Mouse (Mus musculus): ENCODE results near the gene Cyp1b1. TPM values are rescaled to one million over a fixed set of nuclear protein-coding genes. Genes with fewer than 3 reads are reported as not detected.

Cyp1b1 gene
- 0.41 and 0.68 TPM in 2 replicates for polyA plus RNA-seq (2012; rRNA removed)

DNA sequence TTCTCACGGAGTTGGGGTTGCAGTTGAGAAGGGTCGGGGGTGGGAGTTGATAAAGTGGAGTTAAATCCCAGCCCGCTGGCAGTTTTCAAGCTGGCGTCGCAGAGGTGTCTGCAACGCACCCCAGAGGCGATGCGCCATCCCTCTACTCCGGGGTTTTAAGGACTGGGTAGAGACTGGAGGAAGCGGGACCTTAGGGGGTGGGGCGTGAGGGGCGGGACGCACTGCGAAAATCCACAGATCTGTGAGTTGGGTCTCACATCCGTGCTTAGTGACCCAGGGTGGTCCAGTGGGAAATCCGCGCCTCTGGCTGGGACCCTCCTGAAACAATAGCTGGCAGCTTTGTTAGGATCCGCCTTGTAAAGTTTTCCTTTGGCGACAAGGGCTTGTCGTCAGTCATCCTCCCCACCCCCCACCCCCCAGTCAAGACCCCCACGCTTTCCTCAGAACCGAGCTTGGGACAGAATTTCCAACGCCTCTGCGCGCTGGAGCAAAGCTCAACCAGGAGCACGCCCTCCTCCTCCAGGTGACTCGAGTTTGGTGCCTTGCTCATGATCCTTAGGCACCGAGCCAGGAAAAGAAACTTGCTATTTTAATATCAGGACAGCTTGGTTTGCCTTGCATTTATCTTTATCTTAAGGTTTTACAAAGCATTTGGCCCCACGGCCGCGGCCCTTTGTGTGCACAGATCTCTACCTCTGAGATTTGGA is at the start of gene Cyp1b1:
Cyp1b1 (minus strand) TSS at position 131 of the 707 bp plus-strand sequence.

Other genes with a start within 250 kb of the Cyp1b1 start
- 0.83 and 1.7 TPM in 2 replicates for gene Rmdn2, start 103.2 kb downstream of the Cyp1b1 start, polyA plus RNA-seq (2012; rRNA removed)
- 12.1 and 13.5 TPM in 2 replicates for gene Atl2, start 181.1 kb upstream of the Cyp1b1 start, polyA plus RNA-seq (2012; rRNA removed)